Mouse (Mus musculus) intestine, embryonic 15.5 days (tissue): ENCODE measurements at regions not wholly inside any gene's neighbourhood (a gene's known extent, or its start where the extent isn't known, plus 50 kb on each side); places are given as distances from the start of the nearest gene placed in this dataset.

ENCODE experiments used
- ATAC-seq: fragments of 200-750 bp; cut with Nextera tagmentation; 2 replicates; pipeline ENCODE4 v1.8.0; 2017; ENCODE audit warnings: moderate TSS enrichment, moderate library complexity
- H3K27ac ChIP-seq: fragments of 300-500 bp; sonication (generic); 2 replicates; pipeline ENCODE4 v1.5.1; 2015; ENCODE audit warnings: mild to moderate bottlenecking, inconsistent platforms
- H3K27me3 ChIP-seq: fragments of 300-500 bp; sonication (generic); replicated peaks from 2 replicates; pipeline ENCODE4 v1.6.1; 2015; ENCODE audit warnings: inconsistent platforms
- H3K36me3 ChIP-seq: fragments of 300-500 bp; sonication (generic); 2 replicates; pipeline ENCODE4 v1.6.1; 2015; ENCODE audit warnings: inconsistent platforms
- H3K4me1 ChIP-seq: fragments of 300-500 bp; sonication (generic); replicated peaks from 2 replicates; pipeline ENCODE4 v1.6.1; 2015; ENCODE audit warnings: inconsistent platforms
- H3K4me2 ChIP-seq: fragments of 300-500 bp; sonication (generic); replicated peaks from 2 replicates; pipeline ENCODE4 v1.6.1; 2015; ENCODE audit warnings: mild to moderate bottlenecking, inconsistent platforms
- H3K4me3 ChIP-seq: fragments of 300-500 bp; sonication (generic); replicated peaks from 2 replicates; pipeline ENCODE4 v1.5.1; 2015; ENCODE audit warnings: inconsistent platforms
- H3K9ac ChIP-seq: fragments of 300-500 bp; sonication (generic); 2 replicates; pipeline ENCODE4 v1.6.1; 2015; ENCODE audit warnings: inconsistent platforms
- H3K9me3 ChIP-seq: fragments of 300-500 bp; sonication (generic); 2 replicates; pipeline ENCODE4 v1.6.1; 2016; ENCODE audit warnings: inconsistent platforms
- WGBS: fragments of 180-500 bp; shearing (Covaris S2); methylation state at CpG from one replicate; pipeline ENCODE4 v1.1.7; 2015; 5-methylcytosine and 5-hydroxymethylcytosine counted together

GRCm38 (mm10) chr11:44062446-44062845 is 161.4 kb upstream of the Adra1b start:
- Histone ChIP-seq H3K4me2 (no peak overlapping the region), H3K4me1 (no peaks in the 10 kb centered on the region), H3K9ac (no peak overlapping the region), H3K27me3 (no peaks in the 10 kb centered on the region), H3K36me3 (no peaks in the 10 kb centered on the region), H3K4me3 (no peak overlapping the region), H3K27ac (no peak overlapping the region), H3K9me3 (no peaks in the 10 kb centered on the region)
- 87% methylated on average over 1 of the region's 1 CpGs for WGBS
- ATAC-seq, result no peak

- no peak overlapping the region for H3K27ac ChIP-seq
- no peaks in the 10 kb centered on the region for H3K4me1 ChIP-seq
- no peak overlapping the region for H3K4me3 ChIP-seq
- ATAC-seq, result no peak
- no peak overlapping the region for H3K4me2 ChIP-seq
- no peaks in the 10 kb centered on the region for H3K9me3 ChIP-seq
- no peak overlapping the region for H3K9ac ChIP-seq
- 88% methylated on average over 2 of the region's 2 CpGs for whole genome bisulfite sequencing
- no peaks in the 10 kb centered on the region for H3K27me3 ChIP-seq
- no peaks in the 10 kb centered on the region for H3K36me3 ChIP-seq
Observed at GRCm38 (mm10) chr11:44066176-44066575, 165.2 kb upstream of the Adra1b start.

- no peak overlapping the region for H3K27ac ChIP-seq
- H3K9me3 ChIP-seq, result no peaks in the 10 kb centered on the region
- H3K4me1 ChIP-seq, result no peaks in the 10 kb centered on the region
- H3K36me3 ChIP-seq, result no peaks in the 10 kb centered on the region
- no peaks in the 10 kb centered on the region for H3K27me3 ChIP-seq
- H3K4me2 ChIP-seq, result no peak overlapping the region
- no peak overlapping the region for H3K9ac ChIP-seq
- ATAC-seq, result no peak
- 79% methylated on average over 3 of the region's 3 CpGs for WGBS
- H3K4me3 ChIP-seq, result no peak overlapping the region
Observed at GRCm38 (mm10) chr11:44083716-44084115, 182.7 kb upstream of the Adra1b start.

GRCm38 (mm10) chr11:44086951-44087350 is 185.9 kb upstream of the Adra1b start:
- H3K36me3 ChIP-seq, result no peaks in the 10 kb centered on the region
- H3K4me2 ChIP-seq, result no peak overlapping the region
- no peak for ATAC-seq
- H3K9ac ChIP-seq, result no peak overlapping the region
- H3K4me1 ChIP-seq, result no peaks in the 10 kb centered on the region
- 53% methylated on average over 2 of the region's 2 CpGs for WGBS
- no peaks in the 10 kb centered on the region for H3K9me3 ChIP-seq
- no peaks in the 10 kb centered on the region for H3K27me3 ChIP-seq
- no peak overlapping the region for H3K4me3 ChIP-seq
- no peak overlapping the region for H3K27ac ChIP-seq

GRCm38 (mm10) chr11:44089514-44089913 is 188.5 kb upstream of the Adra1b start:
- H3K9me3 ChIP-seq, result no peaks in the 10 kb centered on the region
- 83% methylated on average over 9 of the region's 9 CpGs for WGBS
- no peak overlapping the region for H3K27ac ChIP-seq
- H3K36me3 ChIP-seq, result no peaks in the 10 kb centered on the region
- no peaks in the 10 kb centered on the region for H3K27me3 ChIP-seq
- H3K4me2 ChIP-seq, result no peak overlapping the region
- no peaks in the 10 kb centered on the region for H3K4me1 ChIP-seq
- no peak overlapping the region for H3K4me3 ChIP-seq
- no peak for ATAC-seq
- H3K9ac ChIP-seq, result no peak overlapping the region

DNA sequence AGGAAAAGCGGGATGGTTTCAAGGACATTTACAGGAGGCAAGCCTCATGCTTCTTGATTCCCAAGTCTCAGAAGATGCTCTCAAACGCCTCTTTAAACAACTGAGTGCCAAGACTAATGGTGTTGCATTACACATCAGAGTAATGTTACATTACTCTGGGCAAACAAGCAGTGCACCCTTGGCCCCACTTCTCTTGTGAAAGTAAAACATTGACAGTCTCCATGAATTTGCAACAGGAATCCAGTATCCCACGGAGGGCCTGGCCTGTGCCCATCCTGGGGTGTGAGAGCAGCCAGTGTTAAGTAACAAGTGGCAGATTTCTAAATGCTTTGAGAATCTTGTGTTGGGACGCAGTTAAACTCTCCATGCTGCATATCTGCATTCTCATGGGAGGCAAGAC is 194.3 kb upstream of the Adra1b start:
- Histone ChIP-seq H3K27ac (no peak overlapping the region), H3K4me1 (no peaks in the 10 kb centered on the region), H3K27me3 (no peaks in the 10 kb centered on the region), H3K4me2 (no peak overlapping the region), H3K36me3 (no peaks in the 10 kb centered on the region), H3K9me3 (no peaks in the 10 kb centered on the region), H3K9ac (no peak overlapping the region), H3K4me3 (no peak overlapping the region)
- 44% methylated on average over 4 of the region's 4 CpGs for WGBS
- no peak for ATAC-seq

- ATAC-seq, result no peak
- no peak overlapping the region for H3K4me3 ChIP-seq
- H3K27me3 ChIP-seq, result no peaks in the 10 kb centered on the region
- no peak overlapping the region for H3K27ac ChIP-seq
- H3K9ac ChIP-seq, result no peak overlapping the region
- H3K4me2 ChIP-seq, result no peak overlapping the region
- WGBS, result 73% methylated on average over 5 of the region's 5 CpGs
- H3K4me1 ChIP-seq, result no peaks in the 10 kb centered on the region
- H3K9me3 ChIP-seq, result no peaks in the 10 kb centered on the region
- no peaks in the 10 kb centered on the region for H3K36me3 ChIP-seq
Observed at GRCm38 (mm10) chr11:44103188-44103840, 202.3 kb upstream of the Adra1b start.

GRCm38 (mm10) chr11:44103841-44104191 is 202.8 kb upstream of the Adra1b start:
- Histone ChIP-seq H3K27me3 (no peaks in the 10 kb centered on the region), H3K27ac (no peak overlapping the region), H3K4me3 (no peak overlapping the region), H3K9ac (no peak overlapping the region), H3K4me1 (no peaks in the 10 kb centered on the region), H3K9me3 (no peaks in the 10 kb centered on the region), H3K4me2 (no peak overlapping the region), H3K36me3 (no peaks in the 10 kb centered on the region)
- no peak for ATAC-seq

DNA sequence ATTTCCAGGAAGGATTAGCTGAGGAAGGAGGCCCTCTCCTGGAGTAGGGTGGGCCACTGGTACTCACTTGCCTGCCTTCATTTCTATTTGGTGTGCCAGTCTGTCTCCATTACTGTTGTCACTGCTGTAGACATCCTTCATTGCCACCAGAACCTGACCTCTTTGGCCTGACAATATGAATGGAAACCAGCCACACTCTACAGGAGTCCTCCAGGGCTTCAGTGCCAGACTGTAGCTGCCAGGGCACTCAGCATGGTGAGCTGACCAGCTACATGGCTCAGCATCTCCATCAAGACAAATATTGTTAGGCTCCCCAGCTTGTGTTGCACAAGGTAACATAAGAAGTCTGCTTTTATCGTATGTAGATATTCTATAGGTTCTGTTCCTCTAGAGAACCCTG is 205.2 kb upstream of the Adra1b start:
- Histone ChIP-seq H3K4me3 (no peak overlapping the region), H3K36me3 (no peaks in the 10 kb centered on the region), H3K4me1 (no peaks in the 10 kb centered on the region), H3K27me3 (no peaks in the 10 kb centered on the region), H3K9ac (no peak overlapping the region), H3K27ac (no peak overlapping the region), H3K9me3 (no peaks in the 10 kb centered on the region), H3K4me2 (no peak overlapping the region)
- WGBS, result 90% methylated on average over 1 of the region's 1 CpGs
- ATAC-seq, result no peak

- no peaks in the 10 kb centered on the region for H3K9me3 ChIP-seq
- H3K4me3 ChIP-seq, result no peak overlapping the region
- no peaks in the 10 kb centered on the region for H3K4me1 ChIP-seq
- H3K36me3 ChIP-seq, result no peaks in the 10 kb centered on the region
- no peak overlapping the region for H3K9ac ChIP-seq
- 69% methylated on average over 5 of the region's 5 CpGs for WGBS
- H3K4me2 ChIP-seq, result no peak overlapping the region
- no peak overlapping the region for H3K27ac ChIP-seq
- no peaks in the 10 kb centered on the region for H3K27me3 ChIP-seq
- no peak for ATAC-seq
Observed at GRCm38 (mm10) chr11:44111525-44111924, 210.5 kb upstream of the Adra1b start.

DNA sequence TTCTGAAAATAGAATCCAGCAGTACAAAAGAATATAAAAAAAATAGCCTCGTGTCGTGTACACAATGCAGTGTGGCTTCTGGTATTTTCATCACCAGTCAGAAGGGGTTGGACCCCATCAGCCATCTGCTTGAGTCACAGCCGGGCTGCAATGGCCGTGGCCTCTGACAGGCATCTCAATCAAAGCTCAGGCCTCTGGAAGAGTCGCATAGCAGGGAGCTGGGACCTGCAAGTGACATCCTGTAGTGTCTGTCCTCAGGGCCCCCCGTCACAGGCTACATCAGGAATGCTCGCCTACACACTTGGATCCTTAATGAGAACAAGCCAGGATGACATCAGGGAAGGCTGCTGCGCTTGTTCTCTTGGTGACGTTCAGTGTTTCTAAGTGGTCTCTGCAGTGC is 226.1 kb upstream of the Adra1b start:
- Histone ChIP-seq H3K27ac (no peak overlapping the region), H3K27me3 (no peaks in the 10 kb centered on the region), H3K9ac (no peak overlapping the region), H3K4me2 (no peak overlapping the region), H3K36me3 (no peaks in the 10 kb centered on the region), H3K4me1 (no peaks in the 10 kb centered on the region), H3K9me3 (no peaks in the 10 kb centered on the region), H3K4me3 (no peak overlapping the region)
- ATAC-seq, result no peak
- 66% methylated on average over 9 of the region's 9 CpGs for WGBS

GRCm38 (mm10) chr11:44128481-44128880 is 227.5 kb upstream of the Adra1b start:
- WGBS, result 83% methylated on average over 6 of the region's 6 CpGs
- no peak for ATAC-seq

DNA sequence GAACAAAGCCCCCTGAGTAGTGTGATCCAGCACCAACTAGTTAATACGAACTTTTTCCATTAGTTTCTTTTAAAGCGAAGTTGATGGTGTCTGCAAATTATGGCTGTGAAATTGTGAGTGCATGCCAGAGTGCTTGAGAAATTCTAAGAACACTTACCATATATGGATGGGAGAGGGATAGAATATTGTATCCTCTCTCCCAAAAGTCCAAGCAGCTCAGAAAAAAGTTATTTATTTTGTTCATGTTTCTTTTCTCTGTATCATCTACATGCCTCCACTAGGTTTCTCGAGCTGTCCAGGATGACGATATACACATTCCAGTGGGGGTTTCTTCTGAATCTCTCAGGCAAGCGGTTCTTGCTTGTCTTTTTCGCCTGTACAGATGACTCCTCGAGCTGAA is 232.2 kb upstream of the Adra1b start:
- Histone ChIP-seq H3K4me3 (no peak overlapping the region), H3K9me3 (no peaks in the 10 kb centered on the region), H3K27ac (no peak overlapping the region), H3K4me2 (no peak overlapping the region), H3K36me3 (no peaks in the 10 kb centered on the region), H3K4me1 (no peaks in the 10 kb centered on the region), H3K9ac (no peak overlapping the region), H3K27me3 (no peaks in the 10 kb centered on the region)
- ATAC-seq, result no peak
- WGBS, result 61% methylated on average over 7 of the region's 7 CpGs

More at GRCm38 (mm10) chr11:44128481-44128880, 227.5 kb upstream of the Adra1b start:
- Histone ChIP-seq H3K9me3 (no peaks in the 10 kb centered on the region), H3K27ac (no peak overlapping the region), H3K4me2 (no peak overlapping the region), H3K4me3 (no peak overlapping the region), H3K36me3 (no peaks in the 10 kb centered on the region), H3K4me1 (no peaks in the 10 kb centered on the region), H3K9ac (no peak overlapping the region), H3K27me3 (no peaks in the 10 kb centered on the region)
